Mouse (Mus musculus): ENCODE data around the gene Prkce. TPM values are rescaled to one million over a fixed set of nuclear protein-coding genes. Genes with fewer than 3 reads are reported as not detected.

Gene Prkce
- polyA plus RNA-seq, 1 experiment: 1.9 TPM

DNA sequence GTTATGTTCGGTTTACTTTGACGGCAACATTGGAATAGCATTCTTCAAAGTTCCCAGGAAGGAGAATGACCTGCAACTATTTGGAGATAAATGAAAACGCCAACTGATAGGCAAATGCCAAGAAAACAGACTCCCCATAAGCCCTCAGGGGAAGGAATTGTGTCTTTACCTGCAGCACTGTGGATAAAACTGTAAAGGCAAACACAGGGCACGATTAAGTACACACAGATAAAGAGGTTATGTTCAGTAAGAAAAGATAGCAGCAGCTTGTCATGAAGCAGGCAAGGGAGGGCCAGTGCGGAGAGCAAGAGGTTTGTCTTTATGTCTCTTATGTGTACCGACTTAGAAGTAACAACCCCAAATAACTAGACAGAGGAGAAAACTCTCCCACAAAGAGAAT, 326.9 kb downstream of the Prkce start:
- no peaks in the 10 kb centered on the region for H3K27me3 ChIP-seq (ENCODE audit: control insufficient read depth, insufficient read depth, insufficient read length)
- H3K4me2 ChIP-seq (ENCODE audit: low read depth): no peak overlapping the region
- TF ChIP-seq REST (IDR thresholded peaks at IDR 0.05; ENCODE audit: insufficient read depth, insufficient read length) (no peak), POLR2AphosphoS2 (IDR thresholded peaks at IDR 0.05; ENCODE audit: insufficient read length, low read depth) (no peak), USF1 (IDR thresholded peaks at IDR 0.05; ENCODE audit: low read depth) (no peak), MYOG (IDR thresholded peaks at IDR 0.05; ENCODE audit: control insufficient read depth in 1 of 3, insufficient read depth in 1 of 3, insufficient read length in 2 of 3, low read depth in 2 of 3) (no peak), TCF3 (IDR thresholded peaks at IDR 0.05; ENCODE audit: insufficient read length, low read depth) (no peak), MAX (IDR thresholded peaks at IDR 0.05; ENCODE audit: low read depth) (no peak), POLR2A (IDR thresholded peaks at IDR 0.05; ENCODE audit: insufficient read length, low read depth) (no peak), SRF (IDR thresholded peaks at IDR 0.05; ENCODE audit: control insufficient read depth, insufficient read length, low read depth) (no peak)
- H3K4me3 ChIP-seq: no peak overlapping the region
- H3K36me3 ChIP-seq (ENCODE audit: control insufficient read depth, insufficient read depth): no peaks in the 10 kb centered on the region
- H3ac ChIP-seq (ENCODE audit: control insufficient read depth, insufficient read length): no peak overlapping the region
- no peaks in the 10 kb centered on the region for H3K79me2 ChIP-seq (ENCODE audit: control insufficient read depth, insufficient read depth)

GRCm38 (mm10) chr17:86494895-86495294, 327.3 kb downstream of the Prkce start:
- TF ChIP-seq SRF (IDR thresholded peaks at IDR 0.05; ENCODE audit: control insufficient read depth, insufficient read length, low read depth) (no peak), TCF3 (IDR thresholded peaks at IDR 0.05; ENCODE audit: insufficient read length, low read depth) (no peak), MYOG (IDR thresholded peaks at IDR 0.05; ENCODE audit: control insufficient read depth in 1 of 3, insufficient read depth in 1 of 3, insufficient read length in 2 of 3, low read depth in 2 of 3) (no peak), POLR2AphosphoS2 (IDR thresholded peaks at IDR 0.05; ENCODE audit: insufficient read length, low read depth) (no peak), MAX (IDR thresholded peaks at IDR 0.05; ENCODE audit: low read depth) (no peak), POLR2A (IDR thresholded peaks at IDR 0.05; ENCODE audit: insufficient read length, low read depth) (no peak), CEBPB (IDR thresholded peaks at IDR 0.05; ENCODE audit: insufficient read depth, poor library complexity, severe bottlenecking) (no peak), TCF12 (IDR thresholded peaks at IDR 0.05; ENCODE audit: insufficient read depth, poor library complexity, severe bottlenecking) (no peak), REST (IDR thresholded peaks at IDR 0.05; ENCODE audit: insufficient read depth, insufficient read length) (no peak), MYOD1 (IDR thresholded peaks at IDR 0.05; ENCODE audit: control insufficient read depth in 1 of 3, insufficient read length in 2 of 3, low read depth in 2 of 3) (no peak)

GRCm38 (mm10) chr17:86496123-86496771, 328.7 kb downstream of the Prkce start:
- Histone ChIP-seq H3K79me2 (ENCODE audit: control insufficient read depth, insufficient read depth) (no peaks in the 10 kb centered on the region), H3K27me3 (ENCODE audit: control insufficient read depth, insufficient read depth, insufficient read length) (no peaks in the 10 kb centered on the region), H3K4me3 (no peak overlapping the region), H3K4me2 (ENCODE audit: low read depth) (no peak overlapping the region), H3ac (ENCODE audit: control insufficient read depth, insufficient read length) (no peak overlapping the region), H3K36me3 (ENCODE audit: control insufficient read depth, insufficient read depth) (no peaks in the 10 kb centered on the region)
- no peak for TF ChIP-seq REST (IDR thresholded peaks at IDR 0.05; ENCODE audit: insufficient read depth, insufficient read length)
- TF ChIP-seq MYOD1 (IDR thresholded peaks at IDR 0.05; ENCODE audit: control insufficient read depth in 1 of 3, insufficient read length in 2 of 3, low read depth in 2 of 3): no peak
- TF ChIP-seq E2F4 (IDR thresholded peaks at IDR 0.05; ENCODE audit: insufficient read depth): no peak
- TF ChIP-seq MYOG (IDR thresholded peaks at IDR 0.05; ENCODE audit: control insufficient read depth in 1 of 3, insufficient read depth in 1 of 3, insufficient read length in 2 of 3, low read depth in 2 of 3): no peak
- TF ChIP-seq TCF12 (IDR thresholded peaks at IDR 0.05; ENCODE audit: insufficient read depth, poor library complexity, severe bottlenecking): no peak
- TF ChIP-seq TCF3 (IDR thresholded peaks at IDR 0.05; ENCODE audit: insufficient read length, low read depth): no peak
- no peak for TF ChIP-seq SRF (IDR thresholded peaks at IDR 0.05; ENCODE audit: control insufficient read depth, insufficient read length, low read depth)
- TF ChIP-seq CEBPB (IDR thresholded peaks at IDR 0.05; ENCODE audit: insufficient read depth, poor library complexity, severe bottlenecking): no peak
- no peak for TF ChIP-seq POLR2A (IDR thresholded peaks at IDR 0.05; ENCODE audit: insufficient read length, low read depth)
- TF ChIP-seq USF1 (IDR thresholded peaks at IDR 0.05; ENCODE audit: low read depth): no peak
- no peak for TF ChIP-seq POLR2AphosphoS2 (IDR thresholded peaks at IDR 0.05; ENCODE audit: insufficient read length, low read depth)

More at GRCm38 (mm10) chr17:86494895-86495294, 327.3 kb downstream of the Prkce start:
- Histone ChIP-seq H3K4me3 (no peak overlapping the region), H3ac (ENCODE audit: control insufficient read depth, insufficient read length) (no peak overlapping the region), H3K27me3 (ENCODE audit: control insufficient read depth, insufficient read depth, insufficient read length) (no peaks in the 10 kb centered on the region), H3K36me3 (ENCODE audit: control insufficient read depth, insufficient read depth) (no peaks in the 10 kb centered on the region), H3K79me2 (ENCODE audit: control insufficient read depth, insufficient read depth) (no peaks in the 10 kb centered on the region), H3K4me2 (ENCODE audit: low read depth) (no peak overlapping the region)

GRCm38 (mm10) chr17:86497302-86497701, 329.7 kb downstream of the Prkce start:
- no peak overlapping the region for H3ac ChIP-seq (ENCODE audit: control insufficient read depth, insufficient read length)
- H3K79me2 ChIP-seq (ENCODE audit: control insufficient read depth, insufficient read depth): no peaks in the 10 kb centered on the region
- no peak overlapping the region for H3K4me3 ChIP-seq
- H3K27me3 ChIP-seq (ENCODE audit: control insufficient read depth, insufficient read depth, insufficient read length): no peaks in the 10 kb centered on the region
- TF ChIP-seq POLR2A (IDR thresholded peaks at IDR 0.05; ENCODE audit: insufficient read length, low read depth): no peak
- TF ChIP-seq USF1 (IDR thresholded peaks at IDR 0.05; ENCODE audit: low read depth): no peak
- TF ChIP-seq E2F4 (IDR thresholded peaks at IDR 0.05; ENCODE audit: insufficient read depth): no peak
- TF ChIP-seq CEBPB (IDR thresholded peaks at IDR 0.05; ENCODE audit: insufficient read depth, poor library complexity, severe bottlenecking): no peak
- no peak for TF ChIP-seq TCF12 (IDR thresholded peaks at IDR 0.05; ENCODE audit: insufficient read depth, poor library complexity, severe bottlenecking)
- TF ChIP-seq MAX (IDR thresholded peaks at IDR 0.05; ENCODE audit: low read depth): no peak
- no peak for TF ChIP-seq REST (IDR thresholded peaks at IDR 0.05; ENCODE audit: insufficient read depth, insufficient read length)
- no peak overlapping the region for H3K4me2 ChIP-seq (ENCODE audit: low read depth)
- no peaks in the 10 kb centered on the region for H3K36me3 ChIP-seq (ENCODE audit: control insufficient read depth, insufficient read depth)
